Mouse (Mus musculus) heart, postnatal 25 days (tissue): ENCODE measurements around the gene Mapkapk2. TPM values are rescaled to one million over a fixed set of nuclear protein-coding genes. Genes with fewer than 3 reads are reported as not detected.

Experiments
- DNase-seq: peaks from one replicate; pipeline ENCODE4 v3.0.0; 2022; ENCODE audit warnings: low spot score
- intact Hi-C: fragments of 180-260 bp; cut with DNase I; formaldehyde crosslinking; loops from one replicate; pipeline ENCODE4 v1.15.1; 2025
- total RNA-seq, 2 experiments: library from RNA; stranded (reverse); gene quantifications; 2 replicates each; pipeline ENCODE4 v1.2.3; 2021

Gene Mapkapk2
- total RNA-seq, 2 experiments from 2014 or later: 264 to 283 TPM

DNA sequence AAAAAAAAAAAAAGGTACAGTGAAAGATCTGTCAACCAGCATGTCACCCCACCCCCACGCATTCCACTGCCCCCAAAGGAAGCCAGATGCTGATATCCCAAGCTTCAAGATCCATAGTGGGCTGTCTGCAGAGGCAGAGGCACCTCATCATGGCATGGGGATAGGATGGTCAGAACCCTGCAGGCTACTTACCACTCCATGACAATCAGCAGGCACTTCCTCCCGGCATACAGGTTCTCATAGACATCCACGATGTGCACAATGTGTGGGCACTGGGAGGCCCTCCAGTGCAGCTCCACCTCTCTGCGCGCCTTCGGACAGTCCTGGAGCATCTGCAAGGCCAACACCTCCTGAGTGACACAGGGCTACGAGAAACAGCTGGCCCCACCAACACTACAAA, 39.2 kb downstream of the Mapkapk2 start:
- DNase-seq: no peak

GRCm38 (mm10) chr1:131054251-131054650, 43.4 kb downstream of the Mapkapk2 start:
- no peak for DNase-seq
- intact Hi-C loops: loop anchor here (10.0 kb wide), 2 partner anchors 259 to 339 kb away; partner anchors contain the start of genes Gm29427 and Yod1

More for the DNA sequence above, 39.2 kb downstream of the Mapkapk2 start:
- intact Hi-C loops: loop anchor here (10.0 kb wide), 2 partner anchors 264 to 344 kb away; partner anchors contain the start of genes Gm29427 and Yod1

GRCm38 (mm10) chr1:131053656-131054055, 44.0 kb downstream of the Mapkapk2 start:
- no peak for DNase-seq
- intact Hi-C loops: loop anchor here (1.0 to 10.0 kb wide), 4 partner anchors 73 to 339 kb away; partner anchors contain the start of genes Gm29427 and Yod1

GRCm38 (mm10) chr1:131053239-131053638, 44.4 kb downstream of the Mapkapk2 start:
- DNase-seq: peak; percentile 31
- intact Hi-C loops: loop anchor here (1.0 to 10.0 kb wide), 4 partner anchors 72 to 338 kb away; partner anchors contain the start of genes Gm29427 and Yod1

- intact Hi-C loops: loop anchor here (10.0 kb wide), 2 partner anchors 256 to 336 kb away; partner anchors contain the start of genes Gm29427 and Yod1
These were observed 46.6 kb downstream of the Mapkapk2 start for GRCm38 (mm10) chr1:131051073-131051472.

GRCm38 (mm10) chr1:131050617-131051016, 47.0 kb downstream of the Mapkapk2 start:
- intact Hi-C loops: loop anchor here (10.0 kb wide), 2 partner anchors 256 to 336 kb away; partner anchors contain the start of genes Gm29427 and Yod1
- no peak for DNase-seq

More at GRCm38 (mm10) chr1:131051073-131051472, 46.6 kb downstream of the Mapkapk2 start:
- no peak for DNase-seq

DNA sequence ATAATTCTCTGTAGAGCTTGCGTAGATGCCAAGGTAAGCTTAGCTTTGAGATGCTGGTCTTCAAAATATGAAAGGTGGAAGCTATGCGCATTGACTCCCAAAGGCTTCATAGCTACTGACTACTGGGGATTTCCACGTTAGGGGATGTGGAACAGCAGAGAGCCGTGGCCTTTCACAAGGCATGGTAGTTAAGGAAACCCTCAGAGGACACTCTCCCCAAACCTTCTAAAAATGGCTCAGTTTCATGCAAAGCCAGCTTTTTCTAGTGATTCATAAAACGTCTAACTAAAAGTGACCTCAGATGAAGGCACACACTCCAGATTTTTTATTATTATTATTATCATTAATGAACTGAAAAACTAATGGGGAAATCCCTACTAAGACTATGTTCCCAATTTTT, 47.6 kb downstream of the Mapkapk2 start:
- DNase-seq: no peak
- intact Hi-C loops: loop anchor here (10.0 kb wide), 2 partner anchors 255 to 335 kb away; partner anchors contain the start of genes Gm29427 and Yod1

DNA sequence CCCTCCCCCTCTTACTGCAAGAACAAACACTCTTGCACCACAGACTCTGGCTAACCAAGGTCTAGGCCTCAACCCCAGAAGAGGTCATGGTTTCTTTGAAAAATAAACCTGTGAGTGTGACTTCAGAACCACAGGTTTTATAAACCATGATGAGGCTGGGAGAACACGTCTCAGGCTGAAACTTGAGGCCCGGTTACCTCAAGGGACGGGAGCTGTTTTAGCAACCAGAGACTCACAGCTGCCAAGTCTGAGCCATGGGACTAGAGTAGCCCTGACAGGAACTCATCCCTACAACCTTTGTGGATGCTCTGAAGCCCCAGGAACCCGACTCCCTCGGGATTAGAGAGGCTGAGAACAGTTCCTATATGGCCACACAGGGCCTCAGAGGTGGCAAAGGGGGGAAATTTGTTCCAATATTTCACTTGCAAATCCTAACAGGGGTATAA, 48.2 kb downstream of the Mapkapk2 start:
- DNase-seq: no peak
- intact Hi-C loops: no loop called here

DNA sequence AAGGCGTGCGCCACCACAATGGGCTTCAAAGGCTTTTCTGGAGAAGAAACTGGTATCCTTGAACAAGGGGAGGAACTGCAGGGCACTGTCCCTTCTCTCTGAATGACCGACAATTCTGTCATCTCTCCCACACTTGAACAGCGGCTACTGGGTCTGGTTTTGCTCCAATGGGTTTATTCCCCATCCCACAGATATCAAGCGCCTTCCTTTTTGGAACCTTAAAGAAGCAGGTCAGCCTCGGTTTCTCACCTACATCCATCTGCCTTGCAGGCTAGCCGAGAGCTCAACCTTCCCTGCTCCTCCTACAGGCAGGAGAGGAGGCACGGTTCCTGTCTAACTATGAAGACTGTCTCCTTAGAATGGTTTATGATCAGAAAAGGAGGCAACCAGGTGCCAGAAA, 48.7 kb downstream of the Mapkapk2 start:
- intact Hi-C loops: no loop called here
- DNase-seq: no peak

DNA sequence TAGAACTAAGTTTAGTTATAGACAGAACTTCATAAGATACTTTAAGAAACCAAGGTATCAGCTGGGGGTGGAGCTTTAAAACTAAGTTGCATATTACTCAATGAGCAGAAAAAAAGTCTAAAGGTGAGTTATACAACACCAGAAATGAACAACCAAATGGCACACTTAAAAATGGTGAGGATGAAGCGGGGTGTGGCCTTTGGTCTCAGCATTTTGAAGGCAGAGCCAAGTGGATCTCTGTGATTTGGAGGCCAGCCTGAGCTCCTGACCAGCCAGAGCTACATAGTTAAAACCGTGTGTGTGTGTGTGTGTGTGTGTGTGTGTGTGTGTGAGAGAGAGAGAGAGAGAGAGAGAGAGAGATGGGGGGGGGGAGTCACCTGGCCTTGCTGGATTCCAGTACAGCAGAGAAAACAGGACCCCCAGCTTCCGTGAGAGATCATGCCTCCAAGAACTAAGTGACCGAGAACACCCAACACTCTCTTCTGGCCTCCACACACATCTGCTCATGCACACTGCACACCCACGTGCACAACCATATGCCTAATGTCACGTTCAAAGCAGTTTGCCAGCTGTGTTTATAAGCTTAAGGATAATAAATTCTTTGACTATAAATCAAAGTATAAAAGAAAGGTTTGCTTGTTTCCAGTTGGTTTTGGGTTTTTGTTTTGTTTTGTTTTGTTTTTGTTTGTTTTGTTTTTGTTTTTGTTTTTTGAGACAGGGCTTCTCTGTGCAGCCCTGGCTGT, 49.3 kb downstream of the Mapkapk2 start:
- intact Hi-C loops: no loop called here
- no peak for DNase-seq

DNA sequence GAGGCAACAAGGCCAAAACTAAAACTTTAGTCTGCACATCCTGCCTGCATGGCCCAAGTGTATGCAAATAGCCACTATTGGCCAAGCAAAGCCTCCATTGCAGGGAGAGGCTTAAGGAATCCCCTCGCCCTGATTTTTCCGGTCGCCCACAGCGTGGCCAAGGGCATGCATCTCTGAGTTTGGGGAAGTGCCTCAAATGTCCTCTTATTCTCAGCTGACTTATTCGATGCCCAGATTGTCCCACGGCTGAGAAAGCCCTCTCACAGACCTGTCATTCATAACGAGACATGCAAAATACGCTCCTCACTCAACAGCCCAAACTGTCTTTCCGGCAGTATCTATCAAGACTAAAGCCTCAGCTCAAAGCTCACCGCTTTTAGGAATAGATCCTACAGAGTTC, 51.0 kb downstream of the Mapkapk2 start:
- intact Hi-C loops: no loop called here
- DNase-seq: no peak

DNA sequence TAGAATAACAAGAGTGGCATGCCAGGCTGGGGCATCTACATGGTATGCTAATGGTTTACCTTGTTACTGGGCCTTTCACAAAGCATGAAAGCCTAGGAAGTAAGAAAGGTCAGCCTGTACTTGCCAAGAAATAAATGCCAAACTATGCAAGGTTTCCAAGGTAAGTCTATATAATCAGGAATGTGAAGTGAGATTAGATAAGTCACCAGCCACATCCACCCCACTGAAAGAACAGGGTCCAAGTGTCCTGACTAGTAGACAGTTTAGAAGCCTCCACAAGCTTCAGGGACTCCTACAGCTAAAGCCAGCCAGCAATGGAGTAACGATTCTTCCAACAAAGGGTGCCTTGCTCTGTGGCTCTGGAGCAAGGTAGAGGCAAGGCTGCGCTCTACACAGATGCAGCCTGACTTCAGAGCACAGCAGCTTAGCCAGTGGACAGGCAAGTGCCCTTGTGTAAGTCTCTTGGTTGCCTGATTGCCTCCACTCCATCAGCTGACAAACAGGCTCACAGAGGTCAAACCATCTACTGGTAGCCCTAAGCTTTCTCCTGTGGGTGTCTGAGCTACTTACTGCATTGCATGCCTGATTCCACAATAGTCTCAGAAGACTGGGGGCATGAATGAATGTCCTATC, 51.8 kb downstream of the Mapkapk2 start:
- intact Hi-C loops: no loop called here
- DNase-seq: no peak

- DNase-seq: no peak
- intact Hi-C loops: no loop called here
These were observed 54.0 kb downstream of the Mapkapk2 start for GRCm38 (mm10) chr1:131043636-131044035.

DNA sequence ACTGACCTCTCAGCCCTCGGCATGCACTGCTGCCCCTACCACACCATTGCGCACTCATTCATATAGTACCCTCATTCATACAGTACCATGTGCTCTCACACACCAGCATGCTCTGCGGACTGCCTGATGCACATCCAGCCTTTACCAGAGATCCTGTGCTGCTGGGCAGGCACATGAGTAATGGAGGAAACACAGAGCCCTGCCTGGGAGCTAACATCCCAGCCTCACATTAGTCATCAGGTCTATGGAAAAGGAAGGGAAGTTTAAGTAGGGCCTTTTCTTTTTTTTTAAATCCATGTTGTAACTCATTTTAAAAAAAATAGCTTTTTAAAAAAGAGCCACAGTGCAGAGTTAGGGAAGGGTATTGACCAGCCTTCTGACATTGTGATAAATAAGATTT, 54.9 kb downstream of the Mapkapk2 start:
- no peak for DNase-seq
- intact Hi-C loops: no loop called here

GRCm38 (mm10) chr1:131042263-131042662, 55.4 kb downstream of the Mapkapk2 start:
- DNase-seq: no peak
- intact Hi-C loops: no loop called here

- intact Hi-C loops: no loop called here
- no peak for DNase-seq
These were observed 58.1 kb downstream of the Mapkapk2 start for GRCm38 (mm10) chr1:131039479-131039878.

- intact Hi-C loops: no loop called here
- no peak for DNase-seq
These were observed 59.1 kb downstream of the Mapkapk2 start for GRCm38 (mm10) chr1:131038415-131039017.

DNA sequence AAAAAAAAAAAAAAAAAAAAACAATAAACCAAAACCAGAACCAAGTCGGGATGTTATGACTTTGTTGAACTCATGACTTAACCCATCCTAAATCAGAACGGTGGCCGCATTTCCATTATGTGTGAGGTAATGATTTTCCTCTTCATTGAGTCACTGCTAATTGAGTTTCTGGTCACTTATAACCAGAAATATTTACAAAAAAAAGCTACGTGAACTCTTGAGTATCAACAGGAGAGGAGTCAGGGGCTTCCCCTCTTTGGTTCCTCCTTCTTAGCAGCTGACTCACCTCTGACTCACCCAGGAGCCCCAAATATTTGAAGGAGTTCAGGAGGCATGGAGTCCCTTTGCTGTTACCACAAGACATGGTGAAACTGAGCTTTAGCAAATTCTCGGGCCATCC, 59.6 kb downstream of the Mapkapk2 start:
- intact Hi-C loops: no loop called here
- no peak for DNase-seq

DNA sequence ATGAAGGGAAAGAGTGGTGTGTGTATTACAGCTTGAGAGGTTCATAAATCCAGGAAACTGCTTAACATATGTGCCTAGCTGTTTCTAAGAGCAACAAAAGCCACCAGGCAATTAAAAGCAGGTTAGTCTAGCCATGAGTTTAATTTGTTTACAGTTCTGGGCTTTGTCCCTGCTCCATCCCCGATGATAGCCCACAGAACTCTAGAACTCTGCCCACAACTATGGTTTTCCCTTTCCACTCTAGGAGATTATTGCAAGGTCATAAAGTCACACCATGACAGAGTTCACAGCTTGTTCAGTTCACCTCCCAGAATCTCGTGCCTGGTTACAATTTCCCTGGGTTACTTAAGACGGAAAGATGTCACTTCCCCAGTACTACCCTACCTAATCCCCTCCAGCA, 66.4 kb downstream of the Mapkapk2 start:
- intact Hi-C loops: no loop called here
- no peak for DNase-seq

- intact Hi-C loops: no loop called here
- DNase-seq: no peak
These were observed 67.4 kb downstream of the Mapkapk2 start for GRCm38 (mm10) chr1:131030261-131030660.
